Mouse (Mus musculus) C2C12 (cell line): ENCODE measurements around the gene Lypd6. TPM values are rescaled to one million over a fixed set of nuclear protein-coding genes. Genes with fewer than 3 reads are reported as not detected.

Experiments
- H3K27me3 ChIP-seq: one replicate; pipeline ENCODE4 v1.6.1; 2011; ENCODE audit not compliant: control insufficient read depth, insufficient read depth, insufficient read length
- H3K36me3 ChIP-seq: one replicate; pipeline ENCODE4 v1.6.1; 2011; ENCODE audit not compliant: control insufficient read depth, insufficient read depth
- H3K4me3 ChIP-seq: one replicate; pipeline ENCODE4 v1.5.1; 2011; ENCODE audit warnings: mild to moderate bottlenecking, control low read depth; ENCODE audit not compliant: poor library complexity, insufficient read depth, severe bottlenecking
- H3K79me2 ChIP-seq: one replicate; pipeline ENCODE4 v1.6.1; 2011; ENCODE audit not compliant: control insufficient read depth, insufficient read depth
- H3K79me3 ChIP-seq: one replicate; pipeline ENCODE4 v1.6.1; 2011; ENCODE audit warnings: low read depth, control low read depth
- H3ac ChIP-seq: one replicate; pipeline ENCODE3; 2011; ENCODE audit warnings: low read depth; ENCODE audit not compliant: control insufficient read depth, insufficient read length
- CEBPB ChIP-seq: IDR thresholded peaks from one replicate; pipeline ENCODE4 v1.6.1; 2011; ENCODE audit warnings: low read depth, mild to moderate bottlenecking, control low read depth, moderate library complexity
- CTCF ChIP-seq: IDR thresholded peaks from one replicate; pipeline ENCODE4 v1.5.1; 2011; ENCODE audit not compliant: control insufficient read depth, insufficient read depth, insufficient read length
- FOSL1 ChIP-seq: IDR thresholded peaks from one replicate; pipeline ENCODE4 v1.8.0; 2011; ENCODE audit warnings: mild to moderate bottlenecking, low read length; ENCODE audit not compliant: poor library complexity, insufficient read depth, severe bottlenecking
- MAX ChIP-seq: IDR thresholded peaks from one replicate; pipeline ENCODE4 v1.6.1; 2011; ENCODE audit warnings: mild to moderate bottlenecking, control low read depth
- MYOD1 ChIP-seq: IDR thresholded peaks from one replicate; pipeline ENCODE4 v1.6.1; 2011; ENCODE audit warnings: low read depth; ENCODE audit not compliant: control insufficient read depth, insufficient read length
- MYOG ChIP-seq: IDR thresholded peaks from one replicate; pipeline ENCODE4 v1.6.1; 2011; ENCODE audit not compliant: control insufficient read depth, insufficient read length; ENCODE audit errors: extremely low read depth
- USF1 ChIP-seq: IDR thresholded peaks from one replicate; pipeline ENCODE4 v1.6.1; 2011; ENCODE audit warnings: low read depth, mild to moderate bottlenecking, control low read depth, moderate library complexity
- polyA plus RNA-seq: library from polyadenylated mRNA; unstranded; fragments of >200 nt; fragmentation: generic; extraction: Trizol; gene quantifications from one replicate; pipeline ENCODE4 v1.2.1, GENCODE M21; 2012; ENCODE audit warnings: missing spikeins

Lypd6 gene
- polyA plus RNA-seq, 1 experiment, result 0.55 TPM

DNA sequence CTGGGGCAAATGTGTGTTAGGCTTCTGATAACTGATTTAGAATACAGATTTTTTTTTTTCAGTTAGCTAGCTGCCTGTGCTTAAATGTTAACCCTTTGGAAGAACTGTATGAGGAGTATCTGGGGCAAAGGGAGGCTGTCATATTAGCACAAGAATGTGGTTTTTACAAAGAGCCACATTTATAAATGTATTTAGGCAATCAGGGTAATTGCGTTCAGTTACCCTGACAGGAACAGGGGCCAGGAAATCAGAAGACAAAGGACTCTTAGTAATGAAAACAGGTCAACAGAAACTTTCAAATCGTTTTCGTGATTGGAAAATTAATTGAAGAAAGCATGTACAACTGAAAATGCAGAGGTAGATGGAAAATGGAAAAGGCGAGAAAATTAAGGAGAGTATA is 20.4 kb upstream of the Lypd6 start:
- Histone ChIP-seq H3ac (no peak overlapping the region), H3K79me3 (no peaks in the 10 kb centered on the region)
- no peak for TF ChIP-seq FOSL1
- TF ChIP-seq MYOD1, result no peak
- TF ChIP-seq MYOG, result no peak
- no peak for TF ChIP-seq MAX

DNA sequence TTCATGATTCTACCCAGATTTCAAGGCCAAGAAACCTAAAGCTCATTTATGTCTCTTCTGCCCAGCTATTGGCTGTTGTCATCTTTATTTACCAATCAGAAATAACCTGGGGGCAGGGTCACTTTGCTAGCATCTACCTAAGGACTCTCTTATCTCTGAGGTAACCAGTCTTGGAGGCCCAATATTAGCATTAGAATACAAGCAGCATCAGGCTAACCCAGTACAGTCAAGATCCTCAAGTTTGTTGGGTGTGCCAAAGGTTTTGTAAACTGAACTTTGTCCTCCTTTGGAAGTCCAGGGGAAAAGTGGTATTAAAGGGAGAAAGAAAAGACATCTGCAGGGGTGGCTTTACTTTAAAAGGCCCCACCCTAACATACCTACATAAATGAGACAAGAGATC is 17.8 kb upstream of the Lypd6 start:
- H3K27me3 ChIP-seq, result no peaks in the 10 kb centered on the region
- TF ChIP-seq MAX (no peak), CTCF (no peak), USF1 (no peak), CEBPB (no peak), MYOD1 (no peak), FOSL1 (no peak), MYOG (no peak)
- no peak overlapping the region for H3K4me3 ChIP-seq

More for the DNA sequence above, 20.4 kb upstream of the Lypd6 start:
- Histone ChIP-seq H3K4me3 (no peak overlapping the region), H3K79me2 (no peaks in the 10 kb centered on the region), H3K27me3 (no peaks in the 10 kb centered on the region), H3K36me3 (no peaks in the 10 kb centered on the region)

DNA sequence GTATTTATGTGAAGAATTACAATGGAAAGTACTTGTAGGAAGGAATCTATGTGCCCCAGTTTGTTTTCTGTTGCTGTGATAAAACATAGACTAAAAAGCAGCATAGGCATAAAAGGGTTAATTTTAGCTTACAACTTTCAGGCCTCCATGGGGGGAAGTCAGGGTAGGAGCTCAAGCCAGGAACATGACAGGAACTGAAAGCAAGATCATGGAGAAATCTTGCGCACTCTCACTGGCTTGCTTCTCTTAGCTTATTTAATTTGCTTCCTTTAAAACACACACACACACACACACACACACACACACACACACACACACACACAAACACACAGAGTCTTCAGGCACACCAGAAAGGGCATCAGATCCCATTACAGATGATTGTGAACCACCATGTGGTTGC is 12.3 kb upstream of the Lypd6 start:
- no peak overlapping the region for H3ac ChIP-seq
- no peak for TF ChIP-seq MYOD1
- H3K79me3 ChIP-seq, result no peaks in the 10 kb centered on the region
- H3K4me3 ChIP-seq, result no peak overlapping the region
- no peaks in the 10 kb centered on the region for H3K79me2 ChIP-seq
- no peaks in the 10 kb centered on the region for H3K27me3 ChIP-seq
- no peaks in the 10 kb centered on the region for H3K36me3 ChIP-seq

More for the DNA sequence above, 17.8 kb upstream of the Lypd6 start:
- Histone ChIP-seq H3K79me3 (no peaks in the 10 kb centered on the region), H3ac (no peak overlapping the region), H3K36me3 (no peaks in the 10 kb centered on the region), H3K79me2 (no peaks in the 10 kb centered on the region)

DNA sequence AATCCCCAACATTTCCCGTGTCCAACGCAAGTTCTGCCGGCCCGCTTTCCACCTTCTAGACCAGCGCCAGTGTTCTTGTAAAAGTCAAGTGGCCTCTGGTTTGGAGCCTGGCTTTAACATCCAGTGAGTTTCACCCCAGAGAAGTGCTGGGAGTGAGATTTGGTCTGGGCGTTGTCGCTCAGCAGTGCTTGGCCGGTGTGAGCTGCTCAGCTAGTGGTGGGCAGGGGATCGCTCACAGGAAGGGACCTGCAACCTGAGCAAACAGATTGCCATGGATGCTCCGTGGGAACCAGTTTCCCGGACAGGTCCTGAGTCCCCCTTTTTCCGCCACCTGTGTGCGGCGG is 355 bp upstream of the Lypd6 start:
- Histone ChIP-seq H3ac (no peak overlapping the region), H3K4me3 (no peak overlapping the region), H3K79me3 (no peaks in the 10 kb centered on the region), H3K36me3 (no peaks in the 10 kb centered on the region), H3K79me2 (no peaks in the 10 kb centered on the region), H3K27me3 (no peaks in the 10 kb centered on the region)
- TF ChIP-seq MAX, result no peak
- TF ChIP-seq CEBPB, result no peak
- no peak for TF ChIP-seq MYOG
- no peak for TF ChIP-seq USF1
- no peak for TF ChIP-seq FOSL1
- TF ChIP-seq MYOD1, result no peak
- TF ChIP-seq CTCF, result no peak

DNA sequence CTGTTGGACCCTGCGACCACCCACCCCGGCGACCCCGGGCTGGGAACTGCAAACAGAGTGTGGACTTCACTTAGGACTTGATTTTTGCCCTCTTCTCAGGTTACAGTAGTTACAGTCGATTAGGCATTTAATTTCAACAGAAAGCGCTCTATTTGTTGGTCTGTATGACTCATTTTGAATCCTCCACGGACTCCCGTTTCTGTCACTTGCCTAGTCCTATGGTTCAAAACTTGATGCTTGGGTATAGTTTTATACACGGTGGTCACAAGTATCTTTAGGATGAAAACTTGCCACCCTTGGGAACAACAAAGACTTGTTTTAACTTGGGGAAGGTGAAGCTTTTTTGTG is 713 bp downstream of the Lypd6 start:
- Histone ChIP-seq H3ac (peak overlapping the region; percentile 88), H3K79me3 (no peaks in the 10 kb centered on the region), H3K4me3 (peak overlapping the region; percentile 23), H3K36me3 (no peaks in the 10 kb centered on the region), H3K27me3 (no peaks in the 10 kb centered on the region), H3K79me2 (no peaks in the 10 kb centered on the region)
- TF ChIP-seq MYOD1, result no peak
- TF ChIP-seq MYOG, result no peak
- TF ChIP-seq USF1, result no peak
- TF ChIP-seq FOSL1, result no peak
- no peak for TF ChIP-seq CTCF
- TF ChIP-seq CEBPB, result no peak
- TF ChIP-seq MAX, result no peak

DNA sequence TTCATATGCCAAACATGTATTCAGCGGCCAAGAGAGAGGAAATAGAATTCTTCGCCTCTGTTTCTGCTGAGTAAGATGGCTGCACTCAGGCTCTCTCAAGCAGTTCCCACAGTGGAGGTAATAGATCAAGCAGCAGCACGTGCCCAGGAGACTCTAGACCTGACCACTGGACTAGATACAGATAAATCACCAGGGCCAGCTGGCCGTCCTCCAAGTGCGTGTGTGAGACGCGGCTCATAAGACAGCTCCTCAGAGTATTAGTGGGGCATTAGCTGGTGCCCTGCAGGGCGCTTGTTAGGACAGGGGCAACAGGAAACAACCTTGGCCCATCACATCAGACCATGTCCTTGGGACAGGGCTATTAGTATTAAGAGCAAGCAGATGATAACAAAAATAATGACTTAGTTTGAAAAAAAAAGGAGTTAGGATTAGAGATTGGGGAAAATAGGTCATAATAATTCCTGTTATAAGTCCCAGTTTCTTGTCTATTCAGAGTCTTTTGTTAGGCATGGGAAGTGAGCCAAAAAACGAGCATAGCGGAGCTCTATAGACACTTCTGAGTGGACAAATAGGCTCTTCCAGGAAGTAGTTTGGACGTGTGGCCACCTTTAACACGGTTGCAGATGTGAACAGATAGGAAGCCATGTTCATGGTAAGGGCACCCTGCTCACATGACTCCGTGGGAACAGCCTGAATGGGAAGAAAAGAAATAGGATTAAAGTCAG is 3.5 kb downstream of the Lypd6 start:
- Histone ChIP-seq H3K79me3 (no peaks in the 10 kb centered on the region), H3K36me3 (no peaks in the 10 kb centered on the region), H3ac (no peak overlapping the region), H3K79me2 (no peaks in the 10 kb centered on the region), H3K27me3 (no peaks in the 10 kb centered on the region), H3K4me3 (no peak overlapping the region)
- no peak for TF ChIP-seq MAX
- no peak for TF ChIP-seq MYOD1
- no peak for TF ChIP-seq CTCF
- TF ChIP-seq USF1, result no peak
- no peak for TF ChIP-seq MYOG
- no peak for TF ChIP-seq FOSL1
- TF ChIP-seq CEBPB, result no peak
